Mouse (Mus musculus): ENCODE measurements around the gene Lrp10. TPM values are rescaled to one million over a fixed set of nuclear protein-coding genes. Genes with fewer than 3 reads are reported as not detected.

The Lrp10 gene
- polyA plus RNA-seq (2012; rRNA removed), result 48.1 and 48.6 TPM in 2 replicates

- H3K4me1 ChIP-seq (ENCODE audit: control insufficient read depth, insufficient read depth, low read length), result peaks cover 3% of the 10 kb centered on the region
- under 1% methylated on average over 33 of the region's 35 CpGs for WGBS
- no peaks in the 10 kb centered on the region for H3K27me3 ChIP-seq (ENCODE audit: control insufficient read depth, insufficient read depth, low read length)
- TF ChIP-seq POLR2A (IDR thresholded peaks at IDR 0.05; ENCODE audit: borderline replicate concordance, insufficient read depth, low read length) (peak; percentile 75), CTCF (IDR thresholded peaks at IDR 0.05; ENCODE audit: borderline replicate concordance, insufficient read depth, low read depth, low read length) (no peak)
- H3K4me3 ChIP-seq (replicated peaks; ENCODE audit: insufficient read depth, low read depth, low read length), result peak within 1 kb of the TSS; percentile 82
- DNase-seq, result peak; percentile 89 to 91
- peak within 1 kb of the TSS; percentile 44 for H3K27ac ChIP-seq (ENCODE audit: insufficient read depth, low read length)
These were observed at the start of gene Lrp10 for GRCm38 (mm10) chr14:54463959-54464292. Gene Lrp10 (plus strand): TSS chr14:54464137.

GRCm38 (mm10) chr14:54415241-54416020 is 48.5 kb upstream of the Lrp10 start:
- Histone ChIP-seq H3K27ac (ENCODE audit: insufficient read depth, low read length) (no peak overlapping the region), H3K27me3 (ENCODE audit: control insufficient read depth, insufficient read depth, low read length) (no peaks in the 10 kb centered on the region; the same call in 1 of the 2 replicates), H3K4me1 (ENCODE audit: control insufficient read depth, insufficient read depth, low read length) (no peaks in the 10 kb centered on the region), H3K4me3 (replicated peaks; ENCODE audit: insufficient read depth, low read depth, low read length) (no peak overlapping the region)
- DNase-seq, result no peak
- TF ChIP-seq POLR2A (IDR thresholded peaks at IDR 0.05; ENCODE audit: borderline replicate concordance, insufficient read depth, low read length), result no peak
- no peak for TF ChIP-seq CTCF (IDR thresholded peaks at IDR 0.05; ENCODE audit: borderline replicate concordance, insufficient read depth, low read depth, low read length)
- 31% methylated on average over 13 of the region's 13 CpGs for WGBS

- TF ChIP-seq POLR2A (IDR thresholded peaks at IDR 0.05; ENCODE audit: borderline replicate concordance, insufficient read depth, low read length) (no peak), CTCF (IDR thresholded peaks at IDR 0.05; ENCODE audit: borderline replicate concordance, insufficient read depth, low read depth, low read length) (no peak)
- Histone ChIP-seq H3K27me3 (ENCODE audit: control insufficient read depth, insufficient read depth, low read length) (no peaks in the 10 kb centered on the region; the same call in 1 of the 2 replicates), H3K4me1 (ENCODE audit: control insufficient read depth, insufficient read depth, low read length) (no peaks in the 10 kb centered on the region), H3K4me3 (replicated peaks; ENCODE audit: insufficient read depth, low read depth, low read length) (no peak overlapping the region), H3K27ac (ENCODE audit: insufficient read depth, low read length) (no peak overlapping the region)
- no peak for DNase-seq
- 54% methylated on average over 5 of the region's 5 CpGs for WGBS
These were observed 47.6 kb upstream of the Lrp10 start for GRCm38 (mm10) chr14:54416229-54416775.

DNA sequence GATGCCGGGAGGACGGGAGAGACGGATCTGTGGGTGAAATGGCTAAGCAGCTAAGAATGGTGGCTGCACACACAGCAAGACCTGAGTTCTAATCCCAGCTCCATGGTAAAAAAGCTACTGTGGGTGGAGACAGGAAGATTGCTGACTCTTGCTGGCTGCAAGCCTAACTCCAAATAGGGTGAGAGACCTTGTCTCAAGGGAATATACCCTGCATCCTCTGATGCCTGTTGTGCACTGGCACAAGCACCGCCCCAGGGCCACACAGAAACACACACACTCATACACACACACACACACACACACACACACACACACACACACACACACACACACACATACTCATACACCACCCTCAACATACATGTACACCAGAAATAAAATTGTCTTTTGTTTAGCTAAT is 47.1 kb upstream of the Lrp10 start:
- Histone ChIP-seq H3K4me3 (replicated peaks; ENCODE audit: insufficient read depth, low read depth, low read length) (no peak overlapping the region), H3K27ac (ENCODE audit: insufficient read depth, low read length) (no peak overlapping the region), H3K4me1 (ENCODE audit: control insufficient read depth, insufficient read depth, low read length) (no peaks in the 10 kb centered on the region), H3K27me3 (ENCODE audit: control insufficient read depth, insufficient read depth, low read length) (no peaks in the 10 kb centered on the region; the same call in 1 of the 2 replicates)
- 73% methylated on average over 4 of the region's 4 CpGs for WGBS
- TF ChIP-seq POLR2A (IDR thresholded peaks at IDR 0.05; ENCODE audit: borderline replicate concordance, insufficient read depth, low read length), result no peak
- no peak for DNase-seq

DNA sequence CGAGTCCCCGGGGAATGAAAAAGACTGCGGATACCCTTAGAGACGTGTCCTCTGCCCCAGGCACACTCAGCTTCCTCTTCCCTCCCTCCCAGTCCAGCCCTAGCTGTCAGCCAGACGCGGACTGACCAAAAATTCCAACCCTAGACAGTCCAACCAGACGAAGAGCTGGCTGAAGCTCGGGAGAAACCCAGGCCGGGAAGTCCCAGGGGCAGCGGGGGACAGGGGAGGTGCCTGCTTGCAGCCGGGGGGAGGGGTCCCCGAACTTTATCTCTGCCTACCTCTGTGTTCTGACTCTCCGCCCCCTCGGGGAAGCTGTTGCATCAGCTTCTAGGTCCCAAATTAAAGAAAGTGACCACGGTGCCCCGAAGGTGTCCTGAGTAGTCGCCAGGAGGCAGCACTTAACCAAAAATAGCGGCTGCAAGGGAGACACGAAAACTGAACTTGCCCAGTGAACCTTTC is 46.3 kb upstream of the Lrp10 start, which contains the start of gene Slc7a7:
Slc7a7 (minus strand) TSS at position 158 of the 459 bp plus-strand sequence.
- Histone ChIP-seq H3K4me3 (replicated peaks; ENCODE audit: insufficient read depth, low read depth, low read length) (no peak within 1 kb of the TSS), H3K27ac (ENCODE audit: insufficient read depth, low read length) (no peak within 1 kb of the TSS), H3K4me1 (ENCODE audit: control insufficient read depth, insufficient read depth, low read length) (no peaks in the 10 kb centered on the region), H3K27me3 (ENCODE audit: control insufficient read depth, insufficient read depth, low read length) (no peaks in the 10 kb centered on the region; the same call in 1 of the 2 replicates)
- 11% methylated on average over 19 of the region's 19 CpGs for WGBS
- DNase-seq, result no peak
- TF ChIP-seq POLR2A (IDR thresholded peaks at IDR 0.05; ENCODE audit: borderline replicate concordance, insufficient read depth, low read length) (no peak), CTCF (IDR thresholded peaks at IDR 0.05; ENCODE audit: borderline replicate concordance, insufficient read depth, low read depth, low read length) (no peak)

GRCm38 (mm10) chr14:54421014-54421413 is 42.9 kb upstream of the Lrp10 start:
- 66% methylated on average over 2 of the region's 2 CpGs for WGBS
- H3K4me1 ChIP-seq (ENCODE audit: control insufficient read depth, insufficient read depth, low read length), result peaks cover under 1% of the 10 kb centered on the region; the same call in 1 of the 2 replicates
- DNase-seq, result no peak
- no peaks in the 10 kb centered on the region; the same call in 1 of the 2 replicates for H3K27me3 ChIP-seq (ENCODE audit: control insufficient read depth, insufficient read depth, low read length)
- TF ChIP-seq POLR2A (IDR thresholded peaks at IDR 0.05; ENCODE audit: borderline replicate concordance, insufficient read depth, low read length) (no peak), CTCF (IDR thresholded peaks at IDR 0.05; ENCODE audit: borderline replicate concordance, insufficient read depth, low read depth, low read length) (no peak)
- H3K27ac ChIP-seq (ENCODE audit: insufficient read depth, low read length), result no peak overlapping the region
- no peak overlapping the region for H3K4me3 ChIP-seq (replicated peaks; ENCODE audit: insufficient read depth, low read depth, low read length)

GRCm38 (mm10) chr14:54423406-54423805 is 40.5 kb upstream of the Lrp10 start:
- no peak for DNase-seq
- TF ChIP-seq POLR2A (IDR thresholded peaks at IDR 0.05; ENCODE audit: borderline replicate concordance, insufficient read depth, low read length) (no peak), CTCF (IDR thresholded peaks at IDR 0.05; ENCODE audit: borderline replicate concordance, insufficient read depth, low read depth, low read length) (peak; percentile 34; the same call in 1 of the 2 replicates)
- Histone ChIP-seq H3K4me3 (replicated peaks; ENCODE audit: insufficient read depth, low read depth, low read length) (no peak overlapping the region), H3K4me1 (ENCODE audit: control insufficient read depth, insufficient read depth, low read length) (peaks cover 3% of the 10 kb centered on the region; the same call in 1 of the 2 replicates), H3K27ac (ENCODE audit: insufficient read depth, low read length) (no peak overlapping the region), H3K27me3 (ENCODE audit: control insufficient read depth, insufficient read depth, low read length) (no peaks in the 10 kb centered on the region)
- whole genome bisulfite sequencing, result 56% methylated on average over 5 of the region's 5 CpGs

- Histone ChIP-seq H3K27me3 (ENCODE audit: control insufficient read depth, insufficient read depth, low read length) (no peaks in the 10 kb centered on the region), H3K4me3 (replicated peaks; ENCODE audit: insufficient read depth, low read depth, low read length) (no peak overlapping the region), H3K4me1 (ENCODE audit: control insufficient read depth, insufficient read depth, low read length) (peaks cover 3% of the 10 kb centered on the region; the same call in 1 of the 2 replicates), H3K27ac (ENCODE audit: insufficient read depth, low read length) (no peak overlapping the region)
- WGBS, result 91% methylated on average over 1 of the region's 1 CpGs
- no peak for DNase-seq
- TF ChIP-seq POLR2A (IDR thresholded peaks at IDR 0.05; ENCODE audit: borderline replicate concordance, insufficient read depth, low read length) (no peak), CTCF (IDR thresholded peaks at IDR 0.05; ENCODE audit: borderline replicate concordance, insufficient read depth, low read depth, low read length) (no peak)
These were observed 39.3 kb upstream of the Lrp10 start for GRCm38 (mm10) chr14:54424634-54425033.
